Mouse (Mus musculus) lung, postnatal 0 days (tissue): Measurements from ENCODE around the gene Adcy7.

Experiments used
- CTCF ChIP-seq: IDR thresholded peaks from 2 replicates; pipeline ENCODE4 v1.5.1; 2016; ENCODE audit warnings: antibody characterized with exemption, mild to moderate bottlenecking
- EP300 ChIP-seq: IDR thresholded peaks from 2 replicates; pipeline ENCODE4 v1.6.1; 2016; ENCODE audit warnings: antibody characterized with exemption, mild to moderate bottlenecking, control low read depth

DNA sequence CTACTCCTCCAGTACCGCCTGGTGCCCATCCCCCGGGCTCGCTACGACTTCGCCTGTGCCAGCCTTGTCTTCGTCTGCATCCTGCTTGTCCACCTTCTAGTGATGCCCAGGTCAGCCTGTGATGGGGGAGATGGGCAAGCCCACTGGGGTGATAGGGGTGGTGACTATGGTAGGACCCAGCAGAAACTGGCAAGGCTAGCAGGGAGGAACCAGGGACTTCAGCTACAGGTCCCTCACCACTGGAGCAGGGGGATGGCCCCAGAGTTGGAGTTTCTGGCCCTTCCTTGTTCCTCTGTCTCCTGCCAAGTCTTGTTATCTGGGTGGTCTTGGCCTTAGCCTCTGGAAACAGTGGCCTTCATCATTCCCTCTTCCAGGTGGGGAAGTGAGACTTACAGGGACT is 47.9 kb downstream of the Adcy7 start:
- TF ChIP-seq CTCF (no peak), EP300 (no peak)
